Comparison of ENCODE assay signal across 8 mouse cellular contexts in the genomic region with DNA sequence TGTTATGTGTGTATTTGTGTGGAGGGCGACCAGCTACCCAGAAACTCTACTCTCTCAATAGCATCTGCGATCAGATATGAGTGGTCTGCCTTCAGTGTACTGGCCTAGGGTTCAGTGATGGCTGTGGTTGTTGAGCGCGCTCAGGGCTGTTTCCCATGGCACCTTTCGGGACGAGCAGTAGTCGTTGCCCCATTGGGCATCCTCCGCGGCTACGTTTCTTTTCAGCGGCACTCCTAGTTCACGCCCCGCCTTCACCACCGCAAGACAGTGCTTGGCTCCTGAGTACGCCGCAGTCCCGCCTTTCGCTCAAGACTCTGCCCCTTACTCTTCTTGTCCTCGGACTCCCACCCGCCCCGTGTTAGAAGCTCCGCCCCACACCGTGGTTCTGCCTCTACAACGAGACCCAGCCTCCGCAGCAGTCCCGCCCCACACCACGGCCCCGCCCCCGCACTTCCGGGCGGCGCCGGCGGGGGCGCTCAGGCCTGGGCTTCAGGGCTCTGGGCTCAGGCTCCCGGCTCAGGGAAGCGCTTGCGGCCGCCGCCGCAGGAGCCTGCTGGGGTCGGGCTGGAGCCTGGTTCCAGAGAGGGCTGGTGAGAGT. TPM values are rescaled to one million over a fixed set of nuclear protein-coding genes. Genes with fewer than 3 reads are reported as not detected.
A peak's percentile ranks its signal among the peaks of the same experiment; 100 is the strongest.
DNase-seq lines count a peak whose midpoint lies in the region; ATAC-seq and TF ChIP-seq lines count a peak whose summit lies in the region.

A gene (plus strand): TSS at position 450 of the 598 bp plus-strand sequence.

- WGBS in forebrain, embryonic 11.5 days, result under 1% methylated on average over 39 of the region's 42 CpGs
- under 1% methylated on average over 42 of the region's 42 CpGs for WGBS in heart, embryonic 16.5 days
- under 1% methylated on average over 42 of the region's 42 CpGs for WGBS in liver, embryonic 15.5 days (ENCODE audit: insufficient replicate concordance)
- WGBS in neural tube, embryonic 12.5 days, result under 1% methylated on average over 42 of the region's 42 CpGs

- no peak for TF ChIP-seq EP300 in CH12.LX (IDR thresholded peaks at IDR 0.05; ENCODE audit: low read length)

- peak; percentile 99 for DNase-seq in CH12.LX (ENCODE audit: extremely low read depth)
- peak; percentile 93 for DNase-seq in c-Kit-positive CD71-positive TER-119-negative erythroid progenitor cells, embryonic 14.5 days (ENCODE audit: low read depth)
- DNase-seq in forebrain, embryonic 11.5 days (ENCODE audit: low spot score), result peak; percentile 99
- peak; percentile 96 to 97 for DNase-seq in kidney, postnatal 36 days
- DNase-seq in telencephalon, adult 2 months (ENCODE audit: low read depth, low spot score), result peak; percentile 95

- TF ChIP-seq POLR2A in CH12.LX (IDR thresholded peaks at IDR 0.05; ENCODE audit: low read depth, low read length), result peak; percentile 81

- dilution Hi-C loops in CH12.LX (cut with MboI; ENCODE audit: extremely low pct_ligation_motif_present, extremely low pct_unique_long_range_greater_than_20kb, low sequenced_read_pairs), result no loop called here

- H3K9ac ChIP-seq in CH12.LX (ENCODE audit: insufficient read depth, low read depth), result peak within 1 kb of the TSS; percentile 97
- peak within 1 kb of the TSS; percentile 94 for H3K9ac ChIP-seq in forebrain, embryonic 11.5 days (ENCODE audit: low read length)
- H3K9ac ChIP-seq in heart, embryonic 16.5 days (ENCODE audit: low read length), result peak within 1 kb of the TSS; percentile 99
- peak within 1 kb of the TSS; percentile 92 for H3K9ac ChIP-seq in liver, embryonic 15.5 days
- peak within 1 kb of the TSS; percentile 93 for H3K9ac ChIP-seq in neural tube, embryonic 12.5 days

- peaks cover 9 to 42% of the 10 kb centered on the region in 2 experiments for H3K4me1 ChIP-seq in CH12.LX (ENCODE audit: control insufficient read depth in 1 of 2, insufficient read depth in 2 of 2)
- H3K4me1 ChIP-seq in forebrain, embryonic 11.5 days (replicated peaks; ENCODE audit: control insufficient read depth, insufficient read depth, low read length), result peaks cover 4% of the 10 kb centered on the region; the same call in 1 of the 2 replicates
- peaks cover 21% of the 10 kb centered on the region for H3K4me1 ChIP-seq in heart, embryonic 16.5 days (ENCODE audit: control insufficient read depth, insufficient read depth, low read length)
- peaks cover 40% of the 10 kb centered on the region for H3K4me1 ChIP-seq in liver, embryonic 15.5 days (replicated peaks)
- H3K4me1 ChIP-seq in neural tube, embryonic 12.5 days, result peaks cover 21% of the 10 kb centered on the region

- H3K79me2 ChIP-seq in CH12.LX (replicated peaks; ENCODE audit: control insufficient read depth, extremely low read depth, insufficient read depth, poor library complexity, severe bottlenecking), result peaks cover 39% of the 10 kb centered on the region

- TF ChIP-seq RAD21 in CH12.LX (IDR thresholded peaks at IDR 0.05; ENCODE audit: low read depth, low read length), result no peak; the same call in 1 of the 2 replicates

- in situ Hi-C loops in CH12.LX (cut with MboI; ENCODE audit: low pct_ligation_motif_present, low pct_unique_long_range_greater_than_20kb, low sequenced_read_pairs), result no loop called here

- peaks cover 8 to 34% of the 10 kb centered on the region in 2 experiments for H3K36me3 ChIP-seq in CH12.LX (replicated peaks in 1 of 2; ENCODE audit: control insufficient read depth in 1 of 2, insufficient read depth in 1 of 2, low read length in 1 of 2)
- no peaks in the 10 kb centered on the region for H3K36me3 ChIP-seq in forebrain, embryonic 11.5 days (ENCODE audit: control insufficient read depth, insufficient read depth, low read length)
- H3K36me3 ChIP-seq in heart, embryonic 16.5 days (ENCODE audit: control insufficient read depth, insufficient read depth), result peaks cover 6% of the 10 kb centered on the region
- peaks cover 12% of the 10 kb centered on the region for H3K36me3 ChIP-seq in liver, embryonic 15.5 days (replicated peaks)
- peaks cover 9% of the 10 kb centered on the region for H3K36me3 ChIP-seq in neural tube, embryonic 12.5 days

- H3K4me2 ChIP-seq in CH12.LX (ENCODE audit: insufficient read depth, low read depth, poor library complexity, severe bottlenecking), result peak within 1 kb of the TSS; percentile 65
- peak within 1 kb of the TSS; percentile 94 for H3K4me2 ChIP-seq in forebrain, embryonic 11.5 days (ENCODE audit: low read depth, low read length, severe bottlenecking)
- H3K4me2 ChIP-seq in heart, embryonic 16.5 days (ENCODE audit: low read depth, low read length), result peak within 1 kb of the TSS; percentile 79
- peak within 1 kb of the TSS; percentile 94 for H3K4me2 ChIP-seq in liver, embryonic 15.5 days
- H3K4me2 ChIP-seq in neural tube, embryonic 12.5 days (replicated peaks), result peak within 1 kb of the TSS; percentile 90

- H3K4me3 ChIP-seq in CH12.LX (replicated peaks in 1 of 3; ENCODE audit: low read depth in 2 of 3, low read length in 2 of 3, poor library complexity in 1 of 3), result peak within 1 kb of the TSS; percentile 88 to 99 (median 88)
- peak within 1 kb of the TSS; percentile 98 for H3K4me3 ChIP-seq in forebrain, embryonic 11.5 days (ENCODE audit: low read depth, low read length)
- H3K4me3 ChIP-seq in heart, embryonic 16.5 days (ENCODE audit: low read length), result peak within 1 kb of the TSS; percentile 94
- H3K4me3 ChIP-seq in liver, embryonic 15.5 days (replicated peaks), result peak within 1 kb of the TSS; percentile 97
- peak within 1 kb of the TSS; percentile 92 for H3K4me3 ChIP-seq in neural tube, embryonic 12.5 days

- ATAC-seq in forebrain, embryonic 11.5 days (replicated peaks; ENCODE audit: low FRiP score), result peak; percentile 97
- peak; percentile 97 for ATAC-seq in heart, embryonic 16.5 days (replicated peaks; ENCODE audit: extremely low read depth, insufficient read depth, low FRiP score)
- ATAC-seq in liver, embryonic 15.5 days (ENCODE audit: insufficient read depth), result peak; percentile 92
- peak; percentile 97 for ATAC-seq in neural tube, embryonic 12.5 days (ENCODE audit: low FRiP score, low read depth)

- no peaks in the 10 kb centered on the region for H3K9me3 ChIP-seq in CH12.LX (replicated peaks; ENCODE audit: low read length)
- H3K9me3 ChIP-seq in forebrain, embryonic 11.5 days (ENCODE audit: control insufficient read depth, low read length), result no peaks in the 10 kb centered on the region
- H3K9me3 ChIP-seq in heart, embryonic 16.5 days (replicated peaks; ENCODE audit: control insufficient read depth, low read length), result no peaks in the 10 kb centered on the region
- no peaks in the 10 kb centered on the region for H3K9me3 ChIP-seq in liver, embryonic 15.5 days (replicated peaks)
- no peaks in the 10 kb centered on the region for H3K9me3 ChIP-seq in neural tube, embryonic 12.5 days

- no peak within 1 kb of the TSS for H3K27ac ChIP-seq in CH12.LX (ENCODE audit: insufficient read depth, low read depth)
- H3K27ac ChIP-seq in forebrain, embryonic 11.5 days (ENCODE audit: low read depth, low read length), result peak within 1 kb of the TSS; percentile 82
- H3K27ac ChIP-seq in heart, embryonic 16.5 days (ENCODE audit: low read length), result peak within 1 kb of the TSS; percentile 97
- peak within 1 kb of the TSS; percentile 89 for H3K27ac ChIP-seq in liver, embryonic 15.5 days (replicated peaks)
- peak within 1 kb of the TSS; percentile 88 for H3K27ac ChIP-seq in neural tube, embryonic 12.5 days

- H3K27me3 ChIP-seq in CH12.LX (replicated peaks), result no peaks in the 10 kb centered on the region
- no peaks in the 10 kb centered on the region for H3K27me3 ChIP-seq in forebrain, embryonic 11.5 days (ENCODE audit: control insufficient read depth, insufficient read depth, low read length)
- no peaks in the 10 kb centered on the region for H3K27me3 ChIP-seq in heart, embryonic 16.5 days (ENCODE audit: control insufficient read depth, insufficient read depth, low read length)
- no peaks in the 10 kb centered on the region for H3K27me3 ChIP-seq in liver, embryonic 15.5 days
- no peaks in the 10 kb centered on the region for H3K27me3 ChIP-seq in neural tube, embryonic 12.5 days (replicated peaks)

- peak in 1 of 2 experiments; percentile 48; a peak in 2 of 4 replicates for TF ChIP-seq CTCF in CH12.LX (conservative IDR thresholded peaks at IDR 0.05 in 1 of 2, IDR thresholded peaks at IDR 0.05 in 1 of 2; ENCODE audit: low read depth in 2 of 2, low read length in 2 of 2)

TF ChIP-seq in CH12.LX, 34 proteins besides CTCF, POLR2A, EP300 and RAD21 (continues in another document):
- TF ChIP-seq HCFC1 (IDR thresholded peaks at IDR 0.05; ENCODE audit: low read depth, low read length) (peak; percentile 19; the same call in 1 of the 2 replicates), E2F4 (IDR thresholded peaks at IDR 0.05; ENCODE audit: insufficient replicate concordance, low read depth, low read length) (no peak), SIN3A (IDR thresholded peaks at IDR 0.05; ENCODE audit: low read length) (peak; percentile 44), TCF12 (IDR thresholded peaks at IDR 0.05; ENCODE audit: low read depth, low read length) (peak; percentile 53), ELF1 (IDR thresholded peaks at IDR 0.05; ENCODE audit: low read depth, low read length) (peak; percentile 84), MEF2A (IDR thresholded peaks at IDR 0.05; ENCODE audit: borderline replicate concordance, low read depth, low read length) (no peak; the same call in 1 of the 2 replicates), USF1 (IDR thresholded peaks at IDR 0.05; ENCODE audit: low read depth, low read length) (no peak), MAFK (IDR thresholded peaks at IDR 0.05; ENCODE audit: insufficient replicate concordance, low read length) (no peak), POLR2AphosphoS2 (IDR thresholded peaks at IDR 0.05; ENCODE audit: low read depth, low read length) (no peak; the same call in 1 of the 2 replicates), USF2 (conservative IDR thresholded peaks at IDR 0.05; ENCODE audit: low read depth, low read length) (no peak), JUND (conservative IDR thresholded peaks at IDR 0.05; ENCODE audit: low read depth, low read length) (no peak), MXI1 (IDR thresholded peaks at IDR 0.05; ENCODE audit: low read depth, low read length) (no peak; the same call in 1 of the 2 replicates), NELFE (IDR thresholded peaks at IDR 0.05; ENCODE audit: low read depth, low read length) (peak; percentile 56), KAT2A (IDR thresholded peaks at IDR 0.05; ENCODE audit: insufficient replicate concordance, low read length) (0 out of 2 replicates have a peak, but pooled peaks have one; percentile 26), ZC3H11A (IDR thresholded peaks at IDR 0.05; ENCODE audit: low read depth, low read length) (no peak)

RNA-seq across cellular contexts. Expression of the gene that starts here (rescaled TPM):
- 28.5 and 33.2 TPM in 2 replicates for total RNA-seq in CH12.LX (2012; rRNA removed)
- total RNA-seq in CH12.LX (2014; rRNA removed), result 27.8 and 28.5 TPM in 2 replicates
- polyA plus RNA-seq in CH12.LX (2012; ENCODE audit: insufficient read length, low read depth), result 38.8 and 43.4 TPM in 2 replicates
- 19.1 and 24.9 TPM in 2 replicates for polyA plus RNA-seq in forebrain, embryonic 11.5 days (2014; fragmentation: Nextera tagmentation; extraction: Ambion mirVana)
- polyA plus RNA-seq in heart, embryonic 16.5 days (2015; fragmentation: Nextera tagmentation; extraction: Ambion mirVana), result 4.6 and 4.7 TPM in 2 replicates
- 7.1 and 9.1 TPM in 2 replicates for polyA plus RNA-seq in liver, embryonic 15.5 days (2015; fragmentation: Nextera tagmentation; extraction: Ambion mirVana)
- polyA plus RNA-seq in neural tube, embryonic 12.5 days (2016; fragmentation: Nextera tagmentation; extraction: Ambion mirVana), result 22.6 and 23.4 TPM in 2 replicates
